ENCODE assay signal across 21 mouse cellular contexts in the genomic region with DNA sequence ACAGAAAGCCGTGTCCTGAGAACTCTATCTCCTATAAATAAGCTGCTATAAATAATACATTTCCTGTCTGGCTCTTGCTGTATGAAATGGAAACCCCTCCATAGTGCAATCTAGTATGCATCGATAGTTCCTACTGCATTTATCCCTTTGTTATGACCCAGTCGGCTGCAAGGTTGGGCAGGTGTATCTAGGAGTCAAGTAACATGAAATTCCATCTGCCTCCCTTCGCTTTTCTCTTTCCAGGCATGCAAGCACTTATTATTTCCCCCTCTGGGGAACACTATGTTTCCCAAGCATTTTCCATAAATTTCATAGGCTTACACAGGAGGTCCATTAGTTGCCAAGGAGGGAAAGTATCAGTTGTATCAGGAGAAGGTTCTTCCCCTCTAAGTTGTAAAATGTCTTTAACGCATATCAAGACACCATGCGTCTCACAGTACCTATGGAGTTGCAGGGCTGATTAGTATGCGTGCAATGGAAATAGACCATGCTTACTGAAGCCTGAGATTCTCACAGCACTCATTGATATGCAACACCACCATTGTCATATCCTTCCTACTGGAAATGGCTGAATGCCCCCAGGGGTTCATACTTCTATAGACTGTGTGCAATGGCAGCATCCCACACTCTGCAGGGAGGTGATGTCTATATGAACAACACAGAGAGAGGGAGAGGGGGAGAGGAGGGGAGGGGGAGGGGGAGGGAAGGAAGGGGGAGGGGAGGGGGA. TPM values are rescaled to one million over a fixed set of nuclear protein-coding genes. Genes with fewer than 3 reads are reported as not detected.
DNase-seq lines count a peak whose midpoint lies in the region; ATAC-seq lines count a peak whose summit lies in the region.
"Had no signal": no experiment of that assay in that cellular context is flagged by ENCODE, and none has a peak within 500 bp of the region (broad histone marks: within the 10 kb centered on the region; RNA-seq: fewer than 3 reads in every experiment).

No protein-coding gene starts in this region.

- H3K4me2 ChIP-seq in kidney, embryonic 15.5 days, result no peak overlapping the region
- H3K4me2 ChIP-seq in hindbrain, embryonic 13.5 days, result no peak overlapping the region
- no peak overlapping the region for H3K4me2 ChIP-seq in neural tube, embryonic 12.5 days (replicated peaks)
- H3K4me2 ChIP-seq: embryonic facial prominence, embryonic 15.5 days had no signal

- H3K36me3 ChIP-seq in kidney, embryonic 15.5 days, result no peaks in the 10 kb centered on the region
- no peaks in the 10 kb centered on the region for H3K36me3 ChIP-seq in hindbrain, embryonic 13.5 days
- no peaks in the 10 kb centered on the region for H3K36me3 ChIP-seq in neural tube, embryonic 12.5 days
- H3K36me3 ChIP-seq: embryonic facial prominence, embryonic 15.5 days had no signal

- peaks cover 6% of the 10 kb centered on the region for H3K4me1 ChIP-seq in kidney, embryonic 15.5 days
- peaks cover 6% of the 10 kb centered on the region; the same call in 1 of the 2 replicates for H3K4me1 ChIP-seq in hindbrain, embryonic 13.5 days (replicated peaks)
- peaks cover 3% of the 10 kb centered on the region; the same call in 1 of the 2 replicates for H3K4me1 ChIP-seq in neural tube, embryonic 12.5 days

- ATAC-seq in kidney, embryonic 15.5 days (replicated peaks; ENCODE audit: low FRiP score), result peak; percentile 44; the same call in 1 of the 2 replicates
- ATAC-seq in hindbrain, embryonic 13.5 days (ENCODE audit: low FRiP score), result peak; percentile 89
- ATAC-seq in neural tube, embryonic 12.5 days (ENCODE audit: low FRiP score, low read depth), result peak; percentile 85
- ATAC-seq: CD4-positive, CD25-positive, alpha-beta regulatory T cell, adult 4 months had no signal

- H3K9ac ChIP-seq in kidney, embryonic 15.5 days, result no peak overlapping the region
- no peak overlapping the region for H3K9ac ChIP-seq in hindbrain, embryonic 13.5 days
- no peak overlapping the region for H3K9ac ChIP-seq in neural tube, embryonic 12.5 days
- H3K9ac ChIP-seq: embryonic facial prominence, embryonic 15.5 days had no signal

- no peaks in the 10 kb centered on the region for H3K9me3 ChIP-seq in kidney, embryonic 15.5 days (replicated peaks)
- no peaks in the 10 kb centered on the region for H3K9me3 ChIP-seq in hindbrain, embryonic 13.5 days
- no peaks in the 10 kb centered on the region for H3K9me3 ChIP-seq in neural tube, embryonic 12.5 days
- H3K9me3 ChIP-seq: embryonic facial prominence, embryonic 15.5 days had no signal

- no peak for DNase-seq in kidney, adult 9 months
- DNase-seq in ZHBTc4 (ENCODE audit: low read depth, low spot score), result peak; percentile 1
- DNase-seq in heart, postnatal 4 days, result no peak
- no peak for DNase-seq in thymus, postnatal 14 days
- no peak for DNase-seq in right cerebral cortex, postnatal 36 days (ENCODE audit: low spot score in 2 of 2)
- DNase-seq: adrenal gland, adult 2 months; cerebellum, adult 9-11 months; heart, adult 2 months; kidney, adult 2 months; right cerebral cortex, postnatal 25 days had no signal

- no peaks in the 10 kb centered on the region for H3K27me3 ChIP-seq in kidney, embryonic 15.5 days
- no peaks in the 10 kb centered on the region for H3K27me3 ChIP-seq in hindbrain, embryonic 13.5 days
- H3K27me3 ChIP-seq in neural tube, embryonic 12.5 days (replicated peaks), result no peaks in the 10 kb centered on the region
- H3K27me3 ChIP-seq: embryonic facial prominence, embryonic 15.5 days had no signal

- no peak overlapping the region for H3K4me3 ChIP-seq in kidney, embryonic 15.5 days (replicated peaks)
- H3K4me3 ChIP-seq in hindbrain, embryonic 13.5 days, result no peak overlapping the region
- no peak overlapping the region for H3K4me3 ChIP-seq in neural tube, embryonic 12.5 days
- H3K4me3 ChIP-seq: embryonic facial prominence, embryonic 15.5 days; heart, adult 2 months had no signal

- H3K27ac ChIP-seq in kidney, embryonic 15.5 days, result no peak overlapping the region
- no peak overlapping the region for H3K27ac ChIP-seq in hindbrain, embryonic 13.5 days
- H3K27ac ChIP-seq in neural tube, embryonic 12.5 days, result no peak overlapping the region
- H3K27ac ChIP-seq: embryonic facial prominence, embryonic 15.5 days; heart, adult 2 months; macrophage; stomach, postnatal 0 days had no signal

- WGBS in kidney, embryonic 15.5 days, result 58% methylated on average over 7 of the region's 7 CpGs
- WGBS in hindbrain, embryonic 13.5 days, result 60% methylated on average over 7 of the region's 7 CpGs
- 67% methylated on average over 7 of the region's 7 CpGs for WGBS in neural tube, embryonic 12.5 days

RNA-seq across cellular contexts. Expression of a gene that starts 26.9 kb away (rescaled TPM):
- 2.6 and 3.1 TPM in 2 replicates for polyA plus RNA-seq in kidney, embryonic 15.5 days (2015; fragmentation: Nextera tagmentation; extraction: Ambion mirVana)
- polyA plus RNA-seq in hindbrain, embryonic 13.5 days (2015; fragmentation: Nextera tagmentation; extraction: Ambion mirVana), result not detected in 2 replicates
- polyA plus RNA-seq in neural tube, embryonic 12.5 days (2016; fragmentation: Nextera tagmentation; extraction: Ambion mirVana), result not detected in 2 replicates
- not detected for total RNA-seq in heart, postnatal 4 days (2021)
- total RNA-seq: adrenal gland, adult 2 months; heart, adult 2 months; heart, postnatal 25 days; layer of hippocampus, adult 8-10 months; left cerebral cortex, postnatal 14 days had no signal
- polyA plus RNA-seq: adrenal gland, adult 2 months; heart, adult 2 months; liver, embryonic 16.5 days; macrophage; stomach, postnatal 0 days had no signal
